Mouse (Mus musculus): ENCODE measurements around the gene Usp53.

- TF ChIP-seq GATA1 (IDR thresholded peaks at IDR 0.05; ENCODE audit: low read length) (no peak), TAL1 (IDR thresholded peaks at IDR 0.05; ENCODE audit: low read length) (no peak)
Observed at GRCm38 (mm10) chr3:122895189-122895731, 89.0 kb downstream of the Usp53 start.

Measured in erythroblast, embryonic 14.5 days (primary cell).